Mouse (Mus musculus) layer of hippocampus, adult 9-10 months (tissue): ENCODE results near the gene Gemin4.

Source experiments
- DNase-seq: peaks from one replicate; pipeline ENCODE4 v3.0.0; 2022; ENCODE audit warnings: low spot score

Gemin4 gene

GRCm38 (mm10) chr11:76217390-76217800, at the start of gene Gemin4, which contains the start of gene Dbil5:
Gene Gemin4 (minus strand): TSS chr11:76217664.
Gene Dbil5 (plus strand): TSS chr11:76217608.
- DNase-seq, result peak; percentile 91

GRCm38 (mm10) chr11:76262611-76263351, 45.3 kb upstream of the Gemin4 start:
- no peak for DNase-seq

- no peak for DNase-seq
Observed at GRCm38 (mm10) chr11:76261224-76261623, 43.8 kb upstream of the Gemin4 start.

GRCm38 (mm10) chr11:76260208-76261050, 43.0 kb upstream of the Gemin4 start:
- DNase-seq, result no peak

DNA sequence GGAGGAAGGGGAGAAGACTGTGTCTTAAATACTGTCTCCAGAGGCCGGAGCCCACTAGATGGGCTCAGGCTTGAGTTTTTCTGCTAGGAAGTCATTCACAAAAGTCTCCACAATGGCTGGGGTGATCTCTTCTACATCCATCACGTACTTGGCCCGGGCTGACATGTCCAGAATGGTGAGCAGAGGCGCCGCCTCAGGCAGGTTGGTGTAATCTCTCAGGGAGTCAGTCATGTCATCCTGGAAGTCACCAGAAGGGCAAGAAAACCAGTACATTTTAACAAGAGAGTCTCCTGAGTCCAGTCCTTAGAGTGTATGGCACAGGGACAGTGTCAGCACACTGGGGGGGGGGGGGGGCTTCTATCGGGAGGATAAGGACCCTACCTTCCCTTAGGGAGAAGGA, 41.0 kb upstream of the Gemin4 start:
- no peak for DNase-seq

DNA sequence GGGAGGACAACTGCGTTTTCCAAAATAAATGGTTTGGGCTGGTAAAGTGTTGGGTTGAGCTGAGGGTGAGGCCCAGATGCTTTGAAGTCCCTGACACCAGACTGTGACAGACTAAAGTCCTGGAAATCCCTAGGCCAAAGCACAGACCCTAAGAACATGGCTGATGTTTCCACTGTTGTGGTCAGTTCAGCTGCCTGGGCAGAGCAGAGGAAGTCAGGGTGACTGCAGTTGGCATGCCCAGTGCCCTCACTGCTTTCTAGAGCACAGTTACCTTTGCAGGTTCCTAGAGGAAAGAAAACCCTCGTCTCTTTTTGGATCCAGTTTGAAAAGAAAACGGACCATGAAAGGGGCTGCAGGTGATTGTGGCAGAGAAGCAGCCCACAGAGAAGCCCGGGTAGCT, 39.9 kb upstream of the Gemin4 start:
- DNase-seq, result no peak

DNA sequence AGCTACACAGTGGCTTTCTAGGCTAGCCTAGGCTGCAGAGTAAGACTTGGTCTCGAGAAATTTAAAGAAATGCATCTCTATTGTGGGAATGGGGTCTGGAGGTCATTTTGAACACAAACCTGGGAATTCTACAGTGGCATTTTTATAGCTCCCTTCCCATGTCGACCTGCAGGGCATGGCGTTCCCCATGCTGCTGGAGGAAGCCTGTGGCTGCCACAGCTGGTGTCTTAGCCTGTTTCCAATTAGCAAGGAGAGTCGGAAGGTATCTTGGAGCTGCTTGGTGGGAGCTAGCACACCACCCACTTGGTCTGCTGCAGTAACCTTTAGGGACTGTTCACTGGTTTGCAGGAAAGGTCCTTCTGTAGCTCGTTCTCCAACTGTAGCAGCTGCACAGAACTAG, 38.7 kb upstream of the Gemin4 start:
- no peak for DNase-seq

DNA sequence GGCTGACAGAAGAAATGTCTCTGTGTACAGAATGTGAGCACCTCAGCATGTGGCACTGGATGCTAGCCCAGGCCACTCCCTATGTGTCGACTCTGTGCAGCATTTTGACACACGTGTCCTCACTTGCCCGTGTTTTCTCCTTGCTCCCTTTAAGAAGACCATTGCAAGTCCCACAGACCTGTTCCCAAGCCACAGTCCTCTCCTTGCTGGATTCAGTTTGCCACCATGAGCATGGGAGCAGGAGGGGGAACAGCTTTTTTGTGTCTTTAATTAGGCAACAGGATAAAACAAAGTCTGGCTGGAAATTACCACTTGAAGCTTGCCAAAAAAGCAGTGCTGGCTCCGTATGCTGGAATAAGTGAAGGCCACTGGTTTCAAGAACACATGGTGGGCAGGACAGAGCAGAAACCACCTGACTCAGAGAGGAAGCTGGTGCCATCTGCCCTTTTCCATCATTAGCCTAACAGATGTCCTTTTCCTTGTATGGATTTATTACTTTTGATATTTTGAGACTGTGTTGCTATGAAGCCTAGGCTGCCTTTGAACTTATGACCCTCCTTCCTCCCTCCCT, 38.1 kb upstream of the Gemin4 start:
- DNase-seq, result peak; percentile 45

DNA sequence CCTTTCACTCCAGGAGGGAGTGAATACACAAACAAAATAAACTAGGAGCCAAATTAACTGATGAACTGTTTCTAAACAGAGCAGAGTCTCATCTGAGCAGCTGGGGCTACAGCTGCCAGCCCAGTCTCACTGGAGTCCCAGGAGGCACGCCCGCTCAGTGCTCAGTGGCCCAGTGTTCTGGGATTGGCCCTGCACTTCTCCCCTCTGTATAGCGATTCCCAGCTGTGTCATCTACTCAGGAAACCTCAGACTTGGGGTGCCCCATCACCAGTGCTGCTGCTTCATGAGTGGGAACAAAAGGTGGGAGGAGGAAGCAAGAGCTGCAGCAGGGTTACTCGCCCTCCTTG, 36.4 kb upstream of the Gemin4 start:
- DNase-seq, result no peak

DNA sequence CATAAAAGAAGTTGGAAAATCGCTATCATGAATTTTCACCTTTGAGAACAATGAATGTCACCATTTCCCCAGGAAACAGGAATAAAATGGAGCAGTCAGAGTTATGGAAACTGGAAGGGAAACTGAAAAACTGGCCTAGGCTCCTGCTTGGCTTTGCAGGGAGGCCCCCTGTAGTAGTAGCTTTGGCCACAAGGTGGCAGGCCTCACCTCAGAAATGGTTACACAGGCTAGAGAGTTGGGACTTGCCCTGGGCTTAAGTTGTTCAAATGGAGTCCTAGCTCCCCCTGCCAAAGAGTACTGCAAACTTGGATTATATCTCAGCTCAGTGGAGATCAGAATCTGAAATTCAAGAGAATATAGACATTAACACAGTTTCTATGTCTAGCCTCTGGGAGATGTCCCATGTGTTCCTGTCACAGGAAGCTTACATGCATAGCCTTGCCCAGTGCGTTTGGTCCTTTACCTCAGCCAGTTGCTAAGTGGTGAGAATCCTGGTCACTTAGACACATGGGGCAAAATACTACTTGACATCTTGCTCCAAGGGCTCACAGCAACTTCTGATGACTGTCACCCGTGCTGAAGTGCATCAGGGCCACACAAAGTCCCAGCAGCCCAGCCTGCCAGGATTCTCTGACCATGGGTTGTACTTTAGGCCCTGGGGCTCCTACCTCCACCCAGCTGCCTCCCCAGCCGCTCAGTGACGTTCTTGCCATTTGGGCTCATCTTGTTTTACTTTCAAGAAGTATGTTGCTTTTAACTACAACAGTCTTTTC, 35.9 kb upstream of the Gemin4 start:
- peak; percentile 81 for DNase-seq

DNA sequence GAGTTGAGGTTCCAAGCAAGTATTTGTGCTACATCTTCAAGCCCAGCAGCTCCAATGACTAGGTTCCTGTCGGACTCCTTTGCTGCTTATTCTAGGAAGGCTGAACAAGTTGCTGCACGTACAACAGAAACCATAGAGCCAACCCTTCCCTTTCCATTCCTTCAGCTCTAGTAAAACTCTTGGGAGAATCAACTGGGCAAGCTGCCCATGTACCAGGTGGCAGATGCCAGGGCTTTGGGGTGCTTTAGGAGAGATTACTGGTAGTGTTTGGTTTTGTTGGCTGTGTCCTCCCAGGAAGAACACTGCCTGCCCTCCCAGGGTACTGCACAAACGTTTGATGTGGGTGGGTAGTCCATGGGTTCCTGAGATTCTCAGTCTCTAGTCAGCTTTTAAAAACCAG, 34.6 kb upstream of the Gemin4 start:
- DNase-seq, result no peak

DNA sequence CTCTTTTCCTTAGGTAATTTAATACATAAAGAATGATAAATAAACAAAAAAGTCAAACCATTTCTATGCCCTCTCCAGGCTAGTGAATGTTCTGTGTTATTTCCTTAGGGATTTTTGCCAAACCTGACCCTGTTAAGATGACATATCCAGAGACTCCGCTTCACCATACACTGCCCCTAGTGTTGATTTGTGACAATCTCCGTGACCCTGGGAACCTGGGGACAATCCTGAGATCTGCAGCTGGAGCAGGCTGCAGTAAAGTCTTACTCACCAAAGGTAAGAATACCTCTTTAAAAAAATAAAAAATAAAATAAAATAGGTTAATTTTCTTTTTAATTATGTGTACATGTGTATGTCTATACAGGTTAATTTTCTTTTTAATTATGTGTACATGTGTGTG, 29.8 kb upstream of the Gemin4 start:
- DNase-seq, result no peak

DNA sequence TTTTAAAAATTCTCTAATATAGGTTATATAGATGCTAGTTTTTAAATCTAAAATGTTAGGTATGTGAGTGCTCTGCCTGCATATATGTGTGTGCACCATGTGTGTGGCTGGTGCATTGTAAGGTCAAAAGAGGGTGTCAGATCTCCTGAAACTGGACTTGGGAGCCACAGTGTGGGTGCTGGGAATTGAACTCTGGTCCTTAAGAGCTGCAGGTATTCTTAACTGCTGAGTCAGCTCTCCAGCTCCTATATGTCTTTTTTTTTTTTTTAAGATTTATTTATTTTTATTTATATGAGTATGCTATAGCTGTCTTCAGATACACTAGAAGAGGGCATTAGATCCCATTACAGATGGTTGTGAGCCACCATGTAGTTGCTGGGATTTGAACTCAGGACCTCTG, 29.0 kb upstream of the Gemin4 start:
- no peak for DNase-seq

DNA sequence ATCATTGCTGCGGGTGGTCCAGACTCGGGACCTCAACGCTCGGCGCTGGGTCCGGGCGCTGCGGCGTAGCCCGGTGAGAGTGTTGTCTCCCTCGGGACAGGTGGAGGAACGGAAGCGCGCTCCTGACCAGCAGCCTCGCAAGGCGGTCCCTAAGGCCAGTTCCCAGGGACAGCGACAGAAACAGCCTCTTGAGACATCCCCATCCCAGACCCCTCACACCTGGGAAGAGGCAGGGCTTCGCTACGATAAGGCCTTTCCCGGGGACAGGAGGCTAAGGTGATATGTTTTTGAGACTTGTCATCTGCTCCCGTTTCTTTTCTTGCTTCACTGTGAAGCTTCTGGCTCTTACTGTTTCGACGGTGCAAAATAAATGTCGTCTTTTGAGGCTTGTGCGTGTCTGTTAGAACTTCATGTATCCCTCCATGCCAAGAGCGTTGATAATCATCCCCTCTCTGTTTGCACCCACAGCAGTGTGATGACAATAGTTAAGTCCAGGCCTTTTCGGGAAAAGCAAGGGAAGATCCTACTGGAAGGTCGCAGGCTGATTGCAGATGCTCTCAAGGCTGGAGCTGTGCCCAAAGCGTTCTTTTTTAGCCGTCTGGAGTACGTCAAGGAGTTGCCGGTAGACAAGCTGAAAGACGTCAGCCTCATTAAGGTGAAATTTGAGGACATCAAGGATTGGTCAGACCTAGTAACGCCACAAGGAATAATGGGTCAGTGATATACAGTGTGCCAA, 26.5 kb upstream of the Gemin4 start:
- no peak for DNase-seq

DNA sequence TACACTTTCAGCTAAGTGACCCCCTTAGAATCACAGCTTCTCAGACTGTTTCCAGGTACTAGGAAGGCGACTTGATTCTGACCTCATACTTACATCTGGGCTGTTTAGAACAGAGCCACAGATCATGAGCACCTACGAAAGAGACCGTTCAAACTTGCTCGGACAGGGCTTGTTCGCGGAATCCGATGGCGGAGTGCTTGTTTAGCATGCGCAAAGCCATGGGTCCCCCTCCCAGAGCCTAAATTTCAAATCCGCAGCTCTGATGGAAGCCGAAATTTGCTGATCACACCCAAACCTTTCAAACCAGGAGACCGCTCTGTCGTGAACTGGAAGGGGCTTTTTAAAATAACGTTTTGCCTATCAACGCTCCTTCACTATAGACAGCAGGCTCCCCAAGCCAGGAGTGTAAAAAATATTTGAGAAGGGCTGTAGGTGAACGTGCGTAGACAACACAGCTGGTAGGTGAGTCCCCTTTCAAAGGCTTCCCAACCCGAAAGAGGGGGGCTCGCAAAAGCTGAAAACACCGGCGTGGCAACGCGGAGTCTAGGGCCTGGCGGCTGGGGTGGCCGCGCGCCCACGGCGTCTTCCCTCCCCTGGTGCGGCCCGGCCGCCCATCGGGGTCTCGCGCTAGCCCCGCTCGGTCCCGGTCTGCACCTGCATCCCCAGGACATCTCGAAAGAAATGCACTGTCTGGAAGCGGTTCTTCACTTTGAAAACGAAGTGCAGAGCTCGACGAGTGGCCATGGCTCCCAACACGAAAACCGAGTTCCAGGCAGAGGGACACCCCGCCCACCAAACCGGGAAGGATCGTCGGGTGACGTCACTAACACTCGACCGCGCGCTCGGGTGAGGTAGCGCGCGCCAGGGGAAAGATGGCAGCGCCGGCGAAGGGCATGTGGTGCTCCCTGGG, 25.7 kb upstream of the Gemin4 start, which contains the start of the genes Mrm3 and Glod4:
TSS of gene Mrm3 (plus strand) at position 815 of the 910 bp plus-strand sequence.
TSS of gene Glod4 (minus strand) at position 825 of the 910 bp plus-strand sequence.
- DNase-seq, result peak; percentile 75

GRCm38 (mm10) chr11:76239750-76240149, 22.3 kb upstream of the Gemin4 start:
- no peak for DNase-seq

GRCm38 (mm10) chr11:76236136-76236535, 18.7 kb upstream of the Gemin4 start:
- DNase-seq, result no peak

- no peak for DNase-seq
Observed at GRCm38 (mm10) chr11:76225051-76225450, 7.6 kb upstream of the Gemin4 start.

DNA sequence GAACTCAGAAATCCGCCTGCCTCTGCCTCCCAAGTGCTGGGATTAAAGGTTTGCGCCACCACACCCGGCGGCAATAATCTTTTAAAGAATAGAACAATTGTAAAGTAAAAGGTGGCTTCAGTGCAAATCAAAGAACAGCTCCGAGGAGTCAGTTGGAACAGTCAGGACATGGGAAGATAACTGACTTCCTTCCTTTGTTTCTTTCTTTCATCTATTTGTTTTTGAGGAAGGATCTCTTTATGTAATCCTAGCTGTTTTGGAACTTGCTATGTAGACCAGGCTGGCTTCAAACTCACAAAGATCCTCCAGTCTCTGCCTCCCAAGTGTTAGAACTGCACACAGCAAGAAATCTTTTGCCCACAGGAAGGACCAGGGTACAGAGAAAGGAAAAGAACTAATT, 7.2 kb upstream of the Gemin4 start:
- DNase-seq, result no peak

DNA sequence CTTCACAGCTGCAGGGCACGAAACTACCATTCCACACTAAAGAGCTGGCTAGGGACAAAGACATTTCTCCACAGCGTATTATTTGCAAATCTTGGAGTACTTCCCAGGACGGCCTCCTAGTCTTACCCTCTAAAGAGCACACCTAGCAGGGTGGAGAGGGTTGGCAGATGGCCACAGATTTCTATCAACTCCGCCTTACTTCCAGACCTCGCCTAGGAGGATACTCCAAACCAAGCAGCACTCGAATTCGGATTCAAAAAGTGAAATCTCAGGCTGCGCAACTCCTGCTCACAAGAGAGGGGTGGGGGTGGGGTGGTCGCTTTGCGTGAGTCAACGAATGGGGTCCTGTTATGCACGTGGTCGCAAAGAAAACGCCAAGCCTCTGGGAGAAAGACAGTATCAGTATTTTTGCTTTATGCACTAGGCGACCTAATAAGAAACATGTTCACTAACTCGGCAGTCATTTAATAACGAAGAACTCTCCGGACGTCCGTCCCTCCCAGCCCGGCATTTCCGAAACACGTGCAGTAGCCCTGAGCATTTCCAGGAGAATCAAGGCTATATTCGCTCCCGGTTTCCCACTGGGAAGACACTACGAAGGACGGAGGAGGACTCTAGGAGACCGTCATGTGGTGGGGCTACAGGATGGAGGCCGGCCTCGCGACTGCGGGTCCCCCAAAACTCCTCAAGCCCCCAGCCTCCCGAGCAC, 629 bp downstream of the Gemin4 start:
- DNase-seq, result no peak
